Mouse (Mus musculus) telencephalon, adult 2 months (tissue): ENCODE measurements around the gene Sh3pxd2b.
"Not testable (repeated sequence)": the region's sequence is repeated elsewhere in the genome, so short reads cannot be mapped to it uniquely, and the experiment has no call there.

Experiments
- DNase-seq: peaks from one replicate; pipeline ENCODE4 v3.0.0-alpha.2; 2011; ENCODE audit warnings: low read depth, low spot score

The Sh3pxd2b gene

GRCm38 (mm10) chr11:32347607-32348432 is at the start of gene Sh3pxd2b:
Gene Sh3pxd2b (plus strand): TSS chr11:32347820.
- DNase-seq: no peak

DNA sequence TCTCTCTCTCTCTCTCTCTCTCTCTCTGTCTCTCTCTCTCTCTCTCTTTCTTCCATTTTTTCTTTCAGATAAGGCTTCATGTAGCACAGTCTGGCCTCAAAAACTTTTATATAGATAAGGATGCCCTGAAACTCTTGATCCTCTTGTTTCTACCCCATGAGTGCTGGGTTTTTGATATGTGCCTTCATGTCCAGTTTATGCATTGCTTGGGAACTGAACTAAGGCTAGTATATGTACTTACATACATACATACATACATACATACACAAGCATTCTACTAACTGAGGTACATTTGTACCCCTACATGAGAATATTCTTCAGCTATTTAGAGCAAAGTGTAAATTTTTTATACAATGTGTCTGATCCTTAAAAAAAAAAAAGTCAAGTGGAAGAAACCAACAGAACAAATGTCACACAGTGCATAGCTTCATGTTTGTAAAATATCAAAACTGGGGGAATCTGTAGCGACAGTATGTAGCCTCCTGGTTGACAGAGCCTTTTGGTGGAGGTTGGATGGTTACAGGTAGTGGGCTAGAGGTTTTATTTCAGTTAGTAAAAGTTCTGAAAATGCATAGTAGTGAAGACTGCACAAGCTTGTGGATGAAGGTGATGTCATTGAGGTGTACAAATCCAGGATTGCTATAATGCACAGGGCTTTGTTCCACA is 49.6 kb upstream of the Sh3pxd2b start:
- no peak for DNase-seq

- no peak for DNase-seq
Measured at GRCm38 (mm10) chr11:32298532-32298918, 49.1 kb upstream of the Sh3pxd2b start.

DNA sequence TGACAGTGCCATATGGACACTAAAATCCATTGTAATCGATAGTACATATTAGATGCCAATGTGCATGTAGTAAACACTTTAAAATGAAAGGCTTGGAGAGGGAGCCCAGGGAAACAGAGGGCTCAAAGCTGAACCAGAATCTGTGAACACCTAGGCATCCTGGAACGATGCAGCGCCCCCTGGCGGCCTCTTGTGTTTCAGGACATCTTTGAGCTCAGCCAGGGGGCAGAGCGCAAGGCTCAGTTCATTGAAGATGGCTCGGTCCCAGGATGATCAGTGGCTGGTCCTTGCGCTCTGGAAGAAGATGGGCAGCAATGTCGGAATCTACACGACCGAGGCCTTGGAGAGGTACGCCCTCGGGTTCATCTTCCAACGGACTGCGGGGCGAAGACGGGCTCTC is 47.8 kb upstream of the Sh3pxd2b start, which contains the start of gene Hbq1a:
Hbq1a (plus strand) TSS at position 205 of the 400 bp plus-strand sequence.
- not testable (repeated sequence) for DNase-seq

- no peak for DNase-seq
Measured at GRCm38 (mm10) chr11:32300279-32301267, 47.0 kb upstream of the Sh3pxd2b start.

- DNase-seq: no peak
Measured at GRCm38 (mm10) chr11:32301506-32301905, 46.1 kb upstream of the Sh3pxd2b start.

DNA sequence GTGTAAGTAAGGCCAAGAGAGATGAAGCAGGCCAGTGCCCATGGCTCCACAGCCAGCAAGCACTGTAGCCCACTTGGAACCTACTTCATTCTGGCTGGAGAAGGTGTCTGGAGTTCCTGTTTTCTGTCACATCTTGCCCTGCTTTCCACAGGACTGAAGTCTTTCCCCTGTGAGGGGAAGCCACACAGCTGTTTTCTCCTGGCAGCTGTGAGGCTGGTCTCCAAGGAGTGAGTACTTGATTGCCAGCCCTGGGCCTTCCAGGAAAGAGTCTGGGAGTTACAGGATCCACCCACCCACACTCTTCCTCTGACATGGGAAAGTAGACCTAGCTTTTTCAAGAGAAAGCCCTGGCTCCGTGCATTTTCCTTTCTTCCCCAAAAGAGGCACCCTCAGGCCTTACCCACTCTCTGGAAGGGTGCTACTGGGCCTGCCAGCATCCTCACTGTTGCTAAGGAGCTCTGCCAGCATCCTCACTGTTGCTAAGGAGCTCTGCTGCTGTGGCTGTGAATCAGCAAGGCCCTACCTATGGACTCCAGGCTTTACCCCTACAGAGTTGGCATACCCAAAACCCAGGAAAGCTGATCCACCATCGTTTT is 44.7 kb upstream of the Sh3pxd2b start:
- peak; percentile 82 for DNase-seq

DNA sequence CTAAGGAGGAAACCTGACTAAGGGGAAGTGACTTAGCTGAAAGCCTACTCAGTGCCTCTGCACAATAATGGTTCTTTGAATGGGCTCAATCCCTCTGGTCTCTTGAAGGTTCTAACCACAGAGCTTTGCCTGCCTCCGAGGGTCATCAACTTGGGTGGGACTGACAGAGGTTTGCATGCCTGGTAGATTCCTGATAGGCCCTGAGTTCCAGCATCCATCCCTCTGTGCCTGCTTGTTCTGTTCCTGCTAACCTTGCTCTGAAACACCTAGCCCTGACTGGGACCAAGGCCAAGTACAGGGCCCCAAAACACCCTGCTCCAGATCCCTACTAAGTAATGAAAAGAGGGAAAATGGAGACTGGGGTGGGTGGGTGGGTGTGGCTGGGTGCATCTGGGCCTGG is 44.2 kb upstream of the Sh3pxd2b start:
- no peak for DNase-seq

GRCm38 (mm10) chr11:32307006-32307405 is 40.6 kb upstream of the Sh3pxd2b start:
- DNase-seq: no peak

DNA sequence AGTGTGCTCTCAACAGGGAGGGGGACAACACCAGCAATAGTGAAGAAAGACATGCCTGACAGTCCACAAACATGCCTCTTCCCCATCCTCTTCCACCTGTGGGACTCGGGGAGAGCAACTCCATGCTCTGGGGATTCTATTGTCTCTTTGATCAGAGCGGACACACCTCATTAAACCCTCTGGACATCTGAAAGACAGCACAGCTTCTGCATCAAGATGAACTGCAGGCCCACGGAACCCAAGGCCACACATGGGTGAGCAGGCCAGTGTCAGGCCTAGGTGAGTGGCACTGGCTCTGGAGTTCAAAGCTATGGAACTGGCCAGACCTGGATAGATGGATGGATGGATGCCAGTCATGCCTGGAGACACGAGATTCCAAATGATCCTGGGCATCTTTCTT is 38.2 kb upstream of the Sh3pxd2b start:
- DNase-seq: no peak

- DNase-seq: no peak
Measured at GRCm38 (mm10) chr11:32309928-32310327, 37.7 kb upstream of the Sh3pxd2b start.

DNA sequence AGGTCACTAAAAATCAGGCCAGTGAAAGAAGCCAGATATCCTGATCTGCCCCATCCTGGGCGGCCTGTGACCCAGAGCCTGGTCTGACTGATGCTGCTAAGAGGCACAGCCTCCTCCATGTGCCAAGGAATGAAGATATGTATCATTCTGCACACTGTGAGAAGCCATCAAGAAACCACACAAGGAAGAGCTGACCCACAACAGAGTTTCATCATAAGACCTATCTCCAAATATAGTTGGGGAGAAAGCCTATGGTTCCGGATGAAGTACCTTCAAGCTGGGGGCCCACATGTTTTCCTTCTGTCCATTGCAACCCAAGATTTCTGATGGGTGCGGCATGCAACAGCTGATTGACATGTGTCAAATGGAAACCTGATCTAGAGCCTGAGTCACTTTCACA is 31.6 kb upstream of the Sh3pxd2b start:
- DNase-seq: no peak

DNA sequence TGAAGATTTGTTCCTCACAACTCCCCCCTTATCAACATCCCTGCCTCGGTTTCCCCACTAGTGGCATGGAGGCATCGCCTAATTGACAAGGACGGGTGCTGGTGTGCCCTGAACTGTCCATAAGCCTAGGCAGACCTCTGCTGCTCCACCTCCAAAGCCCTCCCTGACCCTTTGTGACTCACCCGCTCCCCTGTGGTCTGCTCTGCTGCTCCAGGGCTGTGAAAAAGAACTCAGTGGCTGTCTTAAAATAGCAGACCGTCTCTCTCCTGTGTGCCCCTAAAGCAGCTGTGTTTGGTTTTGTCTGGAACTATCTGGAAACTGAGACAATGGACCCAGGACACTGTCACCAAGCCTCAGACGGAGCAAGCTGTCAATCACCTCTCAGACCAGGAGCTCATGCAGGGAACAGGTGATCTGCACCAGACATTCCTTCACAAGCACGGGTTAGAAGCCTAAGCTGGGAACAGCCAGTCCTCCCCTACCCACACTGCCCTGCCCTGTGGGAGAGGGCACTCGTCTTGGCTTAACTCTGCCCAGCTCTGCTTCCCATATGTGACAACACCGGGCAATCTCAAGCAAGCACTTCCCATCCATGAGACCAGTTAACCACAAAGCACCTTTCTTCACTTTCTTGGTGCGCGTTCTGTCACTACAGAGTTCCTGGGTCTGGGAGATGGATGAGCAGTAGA is 27.0 kb upstream of the Sh3pxd2b start:
- no peak for DNase-seq

GRCm38 (mm10) chr11:32321196-32321565 is 26.4 kb upstream of the Sh3pxd2b start:
- no peak for DNase-seq

DNA sequence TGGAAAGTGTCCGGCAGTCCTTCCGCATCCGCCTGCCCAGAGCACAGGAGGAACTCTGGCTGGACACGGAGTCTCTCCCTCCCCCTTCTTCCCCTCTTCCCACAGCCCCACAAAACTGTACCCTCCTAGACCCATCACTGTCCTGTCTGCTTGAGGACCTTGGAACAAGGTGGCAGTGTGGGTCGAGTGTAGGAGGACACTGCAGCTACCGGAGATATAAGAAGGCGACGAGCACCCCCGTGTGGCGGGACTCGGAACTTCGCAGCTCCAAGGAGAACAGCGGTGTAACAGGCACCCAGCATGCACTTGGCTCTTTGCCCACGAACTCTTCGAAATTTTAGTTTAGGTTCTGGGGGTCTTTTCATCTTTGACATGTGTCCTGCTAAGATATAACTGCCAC is 23.0 kb upstream of the Sh3pxd2b start:
- no peak for DNase-seq

GRCm38 (mm10) chr11:32331075-32331474 is 16.5 kb upstream of the Sh3pxd2b start:
- no peak for DNase-seq

GRCm38 (mm10) chr11:32331861-32332260 is 15.8 kb upstream of the Sh3pxd2b start:
- no peak for DNase-seq

GRCm38 (mm10) chr11:32333235-32333634 is 14.4 kb upstream of the Sh3pxd2b start:
- no peak for DNase-seq

GRCm38 (mm10) chr11:32336435-32336907 is 11.1 kb upstream of the Sh3pxd2b start:
- DNase-seq: no peak

- DNase-seq: no peak
Measured at GRCm38 (mm10) chr11:32339131-32339531, 8.5 kb upstream of the Sh3pxd2b start.
